ENCODE assay signal across 8 mouse cellular contexts in the genomic region with DNA sequence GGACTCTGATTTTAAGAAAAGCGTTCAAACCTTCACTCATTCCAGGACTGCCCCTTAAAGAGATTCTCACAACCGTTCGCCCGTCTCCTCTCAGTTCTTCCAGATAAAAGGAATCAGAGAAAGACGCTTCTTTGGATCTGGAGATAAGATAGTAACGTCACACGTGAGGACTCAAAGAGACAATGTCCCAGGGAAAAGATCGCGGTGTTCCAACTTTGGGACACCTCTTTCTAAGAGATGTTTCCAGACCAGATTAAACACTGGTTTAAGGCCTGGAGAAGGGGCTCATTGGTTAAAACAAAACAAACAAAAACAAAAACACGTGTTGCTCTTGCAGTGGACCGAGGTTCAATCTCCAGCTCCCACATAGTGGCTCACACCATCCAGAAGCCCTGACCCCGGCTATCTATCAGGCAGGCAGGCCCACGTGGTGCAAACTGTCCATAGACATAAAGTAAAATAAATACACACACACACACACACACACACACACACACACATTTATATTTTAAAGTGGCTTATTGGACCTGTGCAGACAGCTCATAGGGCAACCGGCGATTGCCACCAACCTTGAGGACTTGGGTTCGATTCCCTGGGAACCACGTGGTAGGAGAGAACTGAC. TPM values are rescaled to one million over a fixed set of nuclear protein-coding genes. Genes with fewer than 3 reads are reported as not detected.
DNase-seq lines count a peak whose midpoint lies in the region; ATAC-seq lines count a peak whose summit lies in the region.

No protein-coding gene starts in this region.

- ATAC-seq in hindbrain, embryonic 14.5 days (ENCODE audit: low FRiP score): no peak
- no peak for ATAC-seq in midbrain, embryonic 11.5 days (ENCODE audit: low FRiP score)

- H3K27ac ChIP-seq in hindbrain, embryonic 14.5 days: peak overlapping the region; percentile 20; the same call in 1 of the 2 replicates
- peak overlapping the region; percentile 80; the same call in 1 of the 2 replicates for H3K27ac ChIP-seq in midbrain, embryonic 11.5 days (ENCODE audit: low read depth, low read length)

- H3K9ac ChIP-seq in hindbrain, embryonic 14.5 days: 0 out of 2 replicates have a peak overlapping the region, but pooled peaks have one; percentile 35
- H3K9ac ChIP-seq in midbrain, embryonic 11.5 days (ENCODE audit: low read length): peak overlapping the region; percentile 52; the same call in 1 of the 2 replicates

- no peaks in the 10 kb centered on the region for H3K27me3 ChIP-seq in hindbrain, embryonic 14.5 days (ENCODE audit: control insufficient read depth, insufficient read depth, low read length)
- no peaks in the 10 kb centered on the region for H3K27me3 ChIP-seq in midbrain, embryonic 11.5 days (ENCODE audit: control insufficient read depth, insufficient read depth, low read length)

- WGBS in hindbrain, embryonic 14.5 days: 9% methylated on average over 17 of the region's 17 CpGs
- WGBS in midbrain, embryonic 11.5 days: 6% methylated on average over 17 of the region's 17 CpGs

- peak; percentile 65 for DNase-seq in embryo, embryonic 10 days (ENCODE audit: low spot score)
- DNase-seq in embryo, embryonic 9.5 days (ENCODE audit: extremely low spot score): no peak
- peak; percentile 42 for DNase-seq in Muller cell, postnatal 12 days (ENCODE audit: inconsistent ontology term)
- DNase-seq in hindbrain, embryonic 14.5 days (ENCODE audit: low spot score): peak; percentile 32
- DNase-seq in midbrain, embryonic 11.5 days (ENCODE audit: low spot score, missing footprints): no peak
- DNase-seq in spleen, postnatal 4 days (ENCODE audit: low spot score in 2 of 2): no peak
- DNase-seq in cerebellum, adult 11-12 months: no peak
- no peak for DNase-seq in thymus, postnatal 10 days (ENCODE audit: low spot score in 2 of 2)

- H3K9me3 ChIP-seq in hindbrain, embryonic 14.5 days (ENCODE audit: control insufficient read depth, low read length): no peaks in the 10 kb centered on the region
- no peaks in the 10 kb centered on the region for H3K9me3 ChIP-seq in midbrain, embryonic 11.5 days (ENCODE audit: control insufficient read depth, low read length)

- peak overlapping the region; percentile 11 for H3K4me3 ChIP-seq in hindbrain, embryonic 14.5 days (replicated peaks; ENCODE audit: low read length)
- peak overlapping the region; percentile 13; the same call in 1 of the 2 replicates for H3K4me3 ChIP-seq in midbrain, embryonic 11.5 days (ENCODE audit: low read depth, low read length)

- H3K4me2 ChIP-seq in hindbrain, embryonic 14.5 days (replicated peaks): peak overlapping the region; percentile 49
- peak overlapping the region; percentile 48 for H3K4me2 ChIP-seq in midbrain, embryonic 11.5 days

- H3K36me3 ChIP-seq in hindbrain, embryonic 14.5 days (replicated peaks; ENCODE audit: control insufficient read depth, insufficient read depth): no peaks in the 10 kb centered on the region
- no peaks in the 10 kb centered on the region for H3K36me3 ChIP-seq in midbrain, embryonic 11.5 days (ENCODE audit: control insufficient read depth, insufficient read depth, low read length)

- H3K4me1 ChIP-seq in hindbrain, embryonic 14.5 days (replicated peaks; ENCODE audit: control insufficient read depth, insufficient read depth, low read length): peaks cover 34% of the 10 kb centered on the region
- peaks cover 24% of the 10 kb centered on the region for H3K4me1 ChIP-seq in midbrain, embryonic 11.5 days (ENCODE audit: control insufficient read depth, insufficient read depth, low read length)

RNA-seq across cellular contexts. Expression of gene Pim1, which starts 25.9 kb away (rescaled TPM):
- polyA plus RNA-seq in hindbrain, embryonic 14.5 days (2014; fragmentation: Nextera tagmentation; extraction: Ambion mirVana): 6.4 and 7.8 TPM in 2 replicates
- polyA plus RNA-seq in midbrain, embryonic 11.5 days (2014; fragmentation: Nextera tagmentation; extraction: Ambion mirVana): 16.0 and 19.7 TPM in 2 replicates

Comparison
In these comparisons a context has a peak if more than half of its experiments do, and no peak if none do; other contexts are left out.
1. DNase-seq: peak in embryo, embryonic 10 days (single experiment), Muller cell, postnatal 12 days (single experiment) and hindbrain, embryonic 14.5 days (single experiment); none in embryo, embryonic 9.5 days (single experiment), midbrain, embryonic 11.5 days (single experiment), spleen, postnatal 4 days (0 of 2), cerebellum, adult 11-12 months (single experiment) and thymus, postnatal 10 days (0 of 2).